In genomic region chr14:55629312-55629711, GRCm38 (mm10) we compare ENCODE assay signal across 8 mouse cellular contexts. TPM values are rescaled to one million over a fixed set of nuclear protein-coding genes. Genes with fewer than 3 reads are reported as not detected.
A peak's percentile ranks its signal among the peaks of the same experiment; 100 is the strongest.
DNase-seq lines count a peak whose midpoint lies in the region; ATAC-seq and TF ChIP-seq lines count a peak whose summit lies in the region.

No protein-coding gene starts in this region.

- no peaks in the 10 kb centered on the region for H3K4me1 ChIP-seq in cortical plate, adult 2 months (ENCODE audit: control insufficient read depth, insufficient read depth, low read length)

- peak; percentile 68 for TF ChIP-seq CTCF in cortical plate, adult 2 months (IDR thresholded peaks at IDR 0.05; ENCODE audit: extremely low read depth, insufficient read depth, low read length)

- H3K4me3 ChIP-seq in cortical plate, adult 2 months (ENCODE audit: insufficient read depth, low read length), result no peak overlapping the region

- H3K27ac ChIP-seq in cortical plate, adult 2 months (ENCODE audit: insufficient read depth, low read length), result no peak overlapping the region

- TF ChIP-seq POLR2A in cortical plate, adult 2 months (IDR thresholded peaks at IDR 0.05; ENCODE audit: extremely low read depth, insufficient read depth, low read length), result no peak

- ATAC-seq in neutrophil, adult 5-6 weeks (ENCODE audit: extremely low read depth, insufficient number of reproducible peaks, low FRiP score, poor library complexity, severe bottlenecking), result peak; percentile 70

- peak; percentile 47 for DNase-seq in gastrocnemius, adult 18-20 months (ENCODE audit: low spot score)
- no peak for DNase-seq in gastrocnemius, postnatal 25 days
- DNase-seq in right cerebral cortex, postnatal 4 days, result peak; percentile 31
- DNase-seq in right cerebral cortex, postnatal 10 days (ENCODE audit: low spot score in 2 of 2), result no peak
- peak; percentile 56 to 76 for DNase-seq in kidney, postnatal 25 days
- no peak for DNase-seq in layer of hippocampus, adult 8-10 months (ENCODE audit: low spot score in 2 of 2)

RNA-seq across cellular contexts. Expression of gene Ipo4, which starts 6.4 kb away (rescaled TPM):
- 10 to 100 TPM; 72.0 to 73.8 TPM for total RNA-seq in gastrocnemius, adult 18-20 months (2021)
- total RNA-seq in gastrocnemius, postnatal 25 days (2021), result 10 to 100 TPM; 56.8 to 76.0 TPM
- polyA plus RNA-seq in cortical plate, adult 2 months (2012; rRNA removed), result 152 and 165 TPM in 2 replicates
- total RNA-seq in neutrophil, adult 5-6 weeks (2017), result 4.2 and 11.3 TPM in 2 replicates
- total RNA-seq in layer of hippocampus, adult 8-10 months (2022), result 100 to 1,000 TPM; 121 to 153 (median 140) TPM

RNA-seq across cellular contexts. Expression of gene Gm49378, which starts 8.4 kb away (rescaled TPM):
- 1 to 10 TPM; 1.4 to 1.6 TPM for total RNA-seq in gastrocnemius, adult 18-20 months (2021)
- total RNA-seq in gastrocnemius, postnatal 25 days (2021), result 1 to 10 TPM in 1 of 2 experiments, under 1 TPM in 1; 0.72 to 1.2 TPM
- 6.5 and 6.6 TPM in 2 replicates for polyA plus RNA-seq in cortical plate, adult 2 months (2012; rRNA removed)
- 2.1 and 2.8 TPM in 2 replicates for total RNA-seq in neutrophil, adult 5-6 weeks (2017)
- total RNA-seq in layer of hippocampus, adult 8-10 months (2022), result 1 to 10 TPM; 4.2 to 7.5 (median 5.5) TPM

RNA-seq across cellular contexts. Expression of gene Rec8, which starts 11.5 kb away (rescaled TPM):
- total RNA-seq in gastrocnemius, adult 18-20 months (2021), result not detected
- total RNA-seq in gastrocnemius, postnatal 25 days (2021), result under 1 TPM in 1 of 2 experiments, not detected in 1; 0.54 TPM
- 5.0 and 5.8 TPM in 2 replicates for polyA plus RNA-seq in cortical plate, adult 2 months (2012; rRNA removed)
- not detected in 2 replicates for total RNA-seq in neutrophil, adult 5-6 weeks (2017)
- total RNA-seq in layer of hippocampus, adult 8-10 months (2022), result 1 to 10 TPM; 1.1 to 2.8 (median 1.4) TPM

RNA-seq across cellular contexts. Expression of gene Tm9sf1, which starts 14.3 kb away (rescaled TPM):
- total RNA-seq in gastrocnemius, adult 18-20 months (2021), result 10 to 100 TPM; 15.7 to 16.4 TPM
- total RNA-seq in gastrocnemius, postnatal 25 days (2021), result 10 to 100 TPM; 15.8 to 17.6 TPM
- 30.8 and 33.7 TPM in 2 replicates for polyA plus RNA-seq in cortical plate, adult 2 months (2012; rRNA removed)
- 40.7 and 42.5 TPM in 2 replicates for total RNA-seq in neutrophil, adult 5-6 weeks (2017)
- total RNA-seq in layer of hippocampus, adult 8-10 months (2022), result 10 to 100 TPM; 40.6 to 49.6 (median 44.7) TPM

RNA-seq across cellular contexts. Expression of gene Tssk4, which starts 20.7 kb away (rescaled TPM):
- total RNA-seq in gastrocnemius, adult 18-20 months (2021), result under 1 TPM in 1 of 2 experiments, not detected in 1; 0.24 TPM
- under 1 TPM in 1 of 2 experiments, not detected in 1; 0.24 TPM for total RNA-seq in gastrocnemius, postnatal 25 days (2021)
- 0.79 and 1.0 TPM in 2 replicates for polyA plus RNA-seq in cortical plate, adult 2 months (2012; rRNA removed)
- total RNA-seq in neutrophil, adult 5-6 weeks (2017), result 0.98 and 2.1 TPM in 2 replicates
- total RNA-seq in layer of hippocampus, adult 8-10 months (2022), result 1 to 10 TPM; 1.2 to 1.9 (median 1.7) TPM

Comparison
In these comparisons a context has a peak if more than half of its experiments do, and no peak if none do; other contexts are left out.
1. DNase-seq: peak in gastrocnemius, adult 18-20 months (single experiment), right cerebral cortex, postnatal 4 days (single experiment) and kidney, postnatal 25 days (2 of 2); none in gastrocnemius, postnatal 25 days (single experiment), right cerebral cortex, postnatal 10 days (0 of 2) and layer of hippocampus, adult 8-10 months (0 of 2).